Mouse (Mus musculus) heart, embryonic 16.5 days (tissue): ENCODE results near the gene Slc7a5. TPM values are rescaled to one million over a fixed set of nuclear protein-coding genes. Genes with fewer than 3 reads are reported as not detected.

Experiments used
- polyA plus RNA-seq: library from polyadenylated mRNA; unstranded; fragments of >200 nt; fragmentation: Nextera tagmentation; extraction: Ambion mirVana; gene quantifications from 2 replicates; pipeline ENCODE4 v1.2.1, GENCODE M21; 2015

Gene Slc7a5
- polyA plus RNA-seq, 1 experiment from 2014 or later: 14.4 TPM

Other genes starting within 250 kb of the Slc7a5 start
- 0.21 and 0.25 TPM in 2 replicates for gene Jph3, start 178.1 kb downstream of the Slc7a5 start, polyA plus RNA-seq
- gene Klhdc4, start 78.1 kb downstream of the Slc7a5 start, polyA plus RNA-seq: 25.6 and 27.0 TPM in 2 replicates
- gene Car5a, start 37.2 kb upstream of the Slc7a5 start, polyA plus RNA-seq: not detected in 2 replicates
- gene Banp, start 42.1 kb upstream of the Slc7a5 start, polyA plus RNA-seq: 31.2 and 33.1 TPM in 2 replicates